Mouse (Mus musculus) limb, embryonic 10.5 days (tissue): Measurements from ENCODE around the gene Mcf2l. TPM values are rescaled to one million over a fixed set of nuclear protein-coding genes. Genes with fewer than 3 reads are reported as not detected.

Experiments
- DNase-seq: peaks from one replicate; pipeline ENCODE4 v3.0.0-alpha.2; 2017; ENCODE audit warnings: low spot score
- H3K27ac ChIP-seq: fragments of 300-500 bp; sonication (generic); 2 replicates; pipeline ENCODE4 v1.5.1; 2016; ENCODE audit warnings: mild to moderate bottlenecking
- H3K27me3 ChIP-seq: fragments of 300-500 bp; sonication (generic); 2 replicates; pipeline ENCODE4 v1.6.1; 2016; ENCODE audit warnings: low read depth, mild to moderate bottlenecking; ENCODE audit not compliant: poor library complexity, severe bottlenecking
- H3K36me3 ChIP-seq: fragments of 300-500 bp; sonication (generic); 2 replicates; pipeline ENCODE4 v1.6.1; 2016; ENCODE audit warnings: mild to moderate bottlenecking, moderate library complexity
- H3K4me1 ChIP-seq: fragments of 300-500 bp; sonication (generic); 2 replicates; pipeline ENCODE4 v1.6.1; 2016
- H3K4me3 ChIP-seq: fragments of 300-500 bp; sonication (generic); 2 replicates; pipeline ENCODE4 v1.5.1; 2016; ENCODE audit warnings: mild to moderate bottlenecking, moderate library complexity
- H3K9me3 ChIP-seq: fragments of 300-500 bp; sonication (generic); replicated peaks from 2 replicates; pipeline ENCODE4 v1.6.1; 2016; ENCODE audit warnings: mild to moderate bottlenecking
- WGBS: fragments of 180-500 bp; shearing (Covaris S2); methylation state at CpG from one replicate; pipeline ENCODE4 v1.1.7; 2016; 5-methylcytosine and 5-hydroxymethylcytosine counted together
- polyA plus RNA-seq: library from polyadenylated mRNA; unstranded; fragments of >200 nt; fragmentation: Nextera tagmentation; extraction: Ambion mirVana; gene quantifications from 2 replicates; pipeline ENCODE4 v1.2.1, GENCODE M21; 2016

Mcf2l gene
- polyA plus RNA-seq, 1 experiment from 2014 or later = 10.3 TPM

- Histone ChIP-seq H3K36me3 (peaks cover 63% of the 10 kb centered on the region), H3K27me3 (no peaks in the 10 kb centered on the region), H3K4me1 (no peaks in the 10 kb centered on the region), H3K27ac (no peak overlapping the region), H3K4me3 (no peak overlapping the region), H3K9me3 (no peaks in the 10 kb centered on the region)
- WGBS = 93% methylated on average over 6 of the region's 6 CpGs
- DNase-seq = no peak
Observed at GRCm38 (mm10) chr8:12846447-12846846, 27.2 kb upstream of the Mcf2l start.

DNA sequence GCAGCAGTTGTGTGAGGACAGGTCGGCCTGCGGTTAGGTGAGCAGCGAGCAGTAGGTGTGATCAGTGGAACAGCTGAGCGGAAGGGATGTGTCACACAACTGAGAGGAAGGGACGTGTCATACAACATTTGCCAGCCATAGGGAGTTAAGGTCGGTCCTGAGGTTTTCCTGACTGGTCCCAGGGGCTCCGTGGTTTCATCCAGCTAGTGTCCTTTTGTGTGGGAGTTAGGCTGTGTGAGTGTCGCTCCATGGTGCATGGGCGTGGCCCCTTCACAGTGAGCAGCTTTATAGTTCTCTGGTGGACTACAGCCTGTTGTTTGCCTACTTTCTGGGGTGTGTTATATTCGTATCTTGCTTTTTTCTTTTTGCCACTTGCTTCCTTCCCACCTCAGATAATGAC is 22.4 kb upstream of the Mcf2l start:
- Histone ChIP-seq H3K4me3 (no peak overlapping the region), H3K27ac (no peak overlapping the region), H3K27me3 (no peaks in the 10 kb centered on the region), H3K4me1 (no peaks in the 10 kb centered on the region), H3K36me3 (peaks cover 42% of the 10 kb centered on the region), H3K9me3 (no peaks in the 10 kb centered on the region)
- WGBS = 91% methylated on average over 10 of the region's 10 CpGs
- no peak for DNase-seq

DNA sequence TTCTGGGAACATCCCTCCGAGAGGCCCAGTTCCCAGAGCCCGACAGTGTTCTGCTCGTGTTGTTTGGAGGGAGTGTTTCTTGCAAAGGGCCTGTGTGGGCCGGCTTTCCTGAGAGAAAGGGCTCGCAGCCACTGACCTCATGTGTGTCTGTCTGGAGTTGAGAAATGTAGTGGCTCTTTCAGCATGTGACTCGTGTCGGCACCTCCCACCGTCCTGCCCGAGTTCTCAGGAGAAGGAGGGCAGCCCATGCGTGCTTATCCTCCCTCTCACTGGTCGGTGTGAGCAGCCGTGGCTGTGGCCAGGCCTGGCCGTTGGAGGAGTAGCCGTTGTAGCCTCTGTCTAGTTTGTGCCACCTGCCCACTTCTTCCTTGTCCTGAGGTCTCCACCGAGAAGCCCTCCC is 17.6 kb upstream of the Mcf2l start:
- H3K27ac ChIP-seq = no peak overlapping the region
- 81% methylated on average over 15 of the region's 15 CpGs for WGBS
- H3K9me3 ChIP-seq = no peaks in the 10 kb centered on the region
- no peaks in the 10 kb centered on the region for H3K27me3 ChIP-seq
- no peak for DNase-seq
- no peaks in the 10 kb centered on the region for H3K4me1 ChIP-seq
- no peak overlapping the region for H3K4me3 ChIP-seq
- H3K36me3 ChIP-seq = peaks cover 13% of the 10 kb centered on the region; the same call in 1 of the 2 replicates

- no peak overlapping the region for H3K27ac ChIP-seq
- 0 out of 2 replicates have a peak, but pooled peaks cover 12% of the 10 kb centered on the region for H3K36me3 ChIP-seq
- H3K4me3 ChIP-seq = no peak overlapping the region
- WGBS = 95% methylated on average over 3 of the region's 3 CpGs
- no peaks in the 10 kb centered on the region for H3K4me1 ChIP-seq
- H3K9me3 ChIP-seq = no peaks in the 10 kb centered on the region
- no peak for DNase-seq
- H3K27me3 ChIP-seq = no peaks in the 10 kb centered on the region
Observed at GRCm38 (mm10) chr8:12863061-12863460, 10.5 kb upstream of the Mcf2l start.

GRCm38 (mm10) chr8:12863608-12864007 is 10.0 kb upstream of the Mcf2l start:
- Histone ChIP-seq H3K27ac (no peak overlapping the region), H3K36me3 (0 out of 2 replicates have a peak, but pooled peaks cover 12% of the 10 kb centered on the region), H3K9me3 (no peaks in the 10 kb centered on the region), H3K4me3 (no peak overlapping the region), H3K27me3 (no peaks in the 10 kb centered on the region), H3K4me1 (no peaks in the 10 kb centered on the region)
- no peak for DNase-seq
- 85% methylated on average over 14 of the region's 14 CpGs for WGBS

GRCm38 (mm10) chr8:12865790-12866189 is 7.8 kb upstream of the Mcf2l start:
- Histone ChIP-seq H3K27ac (no peak overlapping the region), H3K4me1 (no peaks in the 10 kb centered on the region), H3K9me3 (no peaks in the 10 kb centered on the region), H3K36me3 (0 out of 2 replicates have a peak, but pooled peaks cover 12% of the 10 kb centered on the region), H3K4me3 (no peak overlapping the region), H3K27me3 (peaks cover 4% of the 10 kb centered on the region; the same call in 1 of the 2 replicates)
- no peak for DNase-seq
- WGBS = 77% methylated on average over 6 of the region's 6 CpGs

DNA sequence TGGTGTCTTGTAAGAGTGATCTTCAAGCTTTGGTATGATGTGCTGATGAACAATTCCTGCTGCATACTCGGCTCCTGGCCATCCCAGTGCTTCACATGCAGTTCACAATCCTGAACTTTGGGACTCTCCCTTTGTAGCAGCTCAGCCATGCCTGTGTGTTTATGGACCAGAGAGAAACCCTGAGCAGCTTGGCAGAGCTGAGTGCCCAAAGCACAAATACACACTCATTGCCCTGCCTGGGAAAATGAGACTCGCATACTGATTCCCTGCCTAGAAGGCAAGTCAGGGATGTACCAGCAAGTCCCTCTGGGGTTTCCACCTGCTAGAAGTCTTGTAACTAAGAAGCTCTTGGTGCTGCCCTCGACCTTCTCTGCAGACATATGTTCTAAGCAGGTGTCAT is 3.9 kb upstream of the Mcf2l start:
- H3K9me3 ChIP-seq = no peaks in the 10 kb centered on the region
- peaks cover 14% of the 10 kb centered on the region for H3K4me1 ChIP-seq
- H3K4me3 ChIP-seq = no peak overlapping the region
- H3K27me3 ChIP-seq = peaks cover 41% of the 10 kb centered on the region
- no peak overlapping the region for H3K27ac ChIP-seq
- H3K36me3 ChIP-seq = no peaks in the 10 kb centered on the region
- WGBS = 76% methylated on average over 3 of the region's 3 CpGs
- no peak for DNase-seq

DNA sequence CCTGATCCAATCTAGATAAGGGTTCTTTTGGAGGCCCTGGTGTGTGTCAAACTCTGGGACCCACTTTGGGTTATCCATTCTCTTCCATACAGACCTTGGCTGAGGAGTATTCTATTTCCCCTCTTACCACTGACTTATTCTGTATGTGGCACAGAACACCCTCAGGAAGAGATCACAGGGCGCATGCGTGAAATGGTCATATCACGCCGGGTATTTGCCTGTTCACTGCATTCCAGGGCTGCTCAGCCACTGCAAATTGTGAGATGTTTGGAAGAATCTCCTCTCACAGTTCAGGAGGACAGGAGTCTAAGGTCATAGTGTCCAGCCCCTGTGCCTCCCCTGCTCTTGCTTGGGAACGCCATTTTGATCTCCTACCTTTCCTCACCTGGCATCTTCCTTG is 3.0 kb upstream of the Mcf2l start:
- no peak for DNase-seq
- Histone ChIP-seq H3K36me3 (no peaks in the 10 kb centered on the region), H3K27ac (no peak overlapping the region), H3K9me3 (no peaks in the 10 kb centered on the region), H3K4me3 (no peak overlapping the region), H3K27me3 (peaks cover 51% of the 10 kb centered on the region), H3K4me1 (peaks cover 14% of the 10 kb centered on the region)
- 87% methylated on average over 5 of the region's 5 CpGs for WGBS

GRCm38 (mm10) chr8:12871461-12871860 is 2.1 kb upstream of the Mcf2l start:
- peaks cover 58% of the 10 kb centered on the region for H3K27me3 ChIP-seq
- no peaks in the 10 kb centered on the region for H3K36me3 ChIP-seq
- no peak overlapping the region for H3K27ac ChIP-seq
- H3K4me3 ChIP-seq = no peak overlapping the region
- peaks cover 15% of the 10 kb centered on the region for H3K4me1 ChIP-seq
- no peaks in the 10 kb centered on the region for H3K9me3 ChIP-seq
- 8% methylated on average over 5 of the region's 5 CpGs for WGBS
- no peak for DNase-seq

- peaks cover 18% of the 10 kb centered on the region for H3K4me1 ChIP-seq
- WGBS = 15% methylated on average over 9 of the region's 9 CpGs
Observed at GRCm38 (mm10) chr8:12872983-12873356, 636 bp upstream of the Mcf2l start.

DNA sequence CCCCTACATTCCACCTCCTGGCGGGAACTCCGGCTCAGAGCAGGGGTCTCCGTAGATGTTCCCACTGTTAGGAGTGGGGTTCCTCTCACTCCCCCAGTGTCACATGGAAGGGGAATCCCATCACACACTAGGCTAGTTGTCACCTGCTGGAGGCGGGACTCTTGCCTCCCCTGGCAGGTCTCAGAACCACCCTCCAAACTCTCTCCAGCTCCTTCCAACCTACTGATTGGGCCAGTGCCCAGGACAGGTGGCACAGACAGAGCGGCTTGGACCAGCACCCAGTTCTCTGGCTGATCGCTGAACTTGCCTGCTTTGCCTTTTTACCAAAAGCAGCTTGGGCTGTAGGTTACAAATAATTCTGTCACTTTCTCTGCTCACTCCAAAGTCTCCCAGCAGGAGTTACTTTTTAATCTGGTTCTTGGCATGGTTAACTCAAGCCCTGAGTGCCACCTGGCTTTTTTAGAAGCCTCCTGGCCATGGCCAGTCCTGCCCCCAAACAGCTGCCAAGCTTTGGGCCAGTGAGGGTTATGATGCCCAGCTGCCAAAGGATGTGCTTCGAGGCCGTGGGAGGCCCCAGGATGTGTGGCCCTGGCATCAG is 687 bp downstream of the Mcf2l start:
- Histone ChIP-seq H3K27ac (peak overlapping the region; percentile 65), H3K27me3 (peaks cover 58% of the 10 kb centered on the region)

More at GRCm38 (mm10) chr8:12872983-12873356, 636 bp upstream of the Mcf2l start:
- no peak for DNase-seq
- 0 out of 2 replicates have a peak overlapping the region, but pooled peaks have one; percentile 65 for H3K27ac ChIP-seq
- no peaks in the 10 kb centered on the region for H3K36me3 ChIP-seq
- peak overlapping the region; percentile 63 for H3K4me3 ChIP-seq
- H3K27me3 ChIP-seq = peaks cover 58% of the 10 kb centered on the region
- no peaks in the 10 kb centered on the region for H3K9me3 ChIP-seq

DNA sequence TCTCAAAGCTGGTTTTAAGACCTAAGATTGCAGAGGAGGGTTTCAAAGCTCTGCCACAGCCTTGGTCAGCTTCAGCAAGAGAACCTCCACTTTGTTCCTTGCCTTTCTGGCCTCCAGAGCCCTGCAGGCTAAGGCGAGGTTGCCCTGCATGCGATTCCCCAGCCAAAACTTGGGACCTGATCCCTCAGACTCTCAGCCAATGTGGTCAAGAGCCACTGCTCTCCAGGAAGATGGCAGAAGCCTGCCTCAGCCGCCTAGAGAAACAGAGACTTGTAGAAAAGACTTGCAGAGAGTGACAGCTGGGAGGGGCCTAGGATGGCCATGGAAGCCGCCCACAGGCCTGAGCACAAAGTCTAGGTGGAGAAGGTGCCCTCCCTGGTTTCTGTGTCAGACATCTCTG is 1.4 kb downstream of the Mcf2l start:
- 76% methylated on average over 4 of the region's 4 CpGs for WGBS

More for the DNA sequence above, 687 bp downstream of the Mcf2l start:
- Histone ChIP-seq H3K4me3 (peak overlapping the region; percentile 63), H3K9me3 (no peaks in the 10 kb centered on the region), H3K4me1 (peaks cover 18% of the 10 kb centered on the region), H3K36me3 (no peaks in the 10 kb centered on the region)
- 21% methylated on average over 8 of the region's 8 CpGs for WGBS
- DNase-seq = peak; percentile 45

DNA sequence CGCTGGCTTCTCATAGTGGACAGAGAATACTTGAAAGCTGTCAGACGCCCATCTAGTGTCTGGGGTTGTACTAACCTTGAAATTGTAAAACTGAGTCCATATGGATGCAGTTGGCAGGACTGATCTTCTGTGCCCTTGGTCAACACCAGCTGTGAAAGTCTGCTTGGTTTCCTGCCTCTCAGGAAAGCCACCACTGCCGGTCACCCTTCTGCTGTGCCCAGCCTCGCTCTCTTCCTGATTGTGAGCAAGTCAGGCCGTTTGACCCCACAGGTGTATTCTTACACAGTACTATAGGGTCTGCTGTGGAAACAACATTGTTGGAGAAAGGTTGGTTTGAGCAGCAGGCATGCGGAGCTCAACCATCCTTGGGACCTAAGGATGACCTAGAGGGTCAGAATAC is 3.5 kb downstream of the Mcf2l start:
- Histone ChIP-seq H3K4me3 (no peak overlapping the region), H3K4me1 (peaks cover 18% of the 10 kb centered on the region), H3K27ac (no peak overlapping the region), H3K36me3 (no peaks in the 10 kb centered on the region), H3K9me3 (no peaks in the 10 kb centered on the region), H3K27me3 (peaks cover 41% of the 10 kb centered on the region)
- DNase-seq = no peak
- 83% methylated on average over 6 of the region's 6 CpGs for WGBS

More for the DNA sequence above, 1.4 kb downstream of the Mcf2l start:
- peaks cover 18% of the 10 kb centered on the region for H3K4me1 ChIP-seq
- DNase-seq = no peak
- peaks cover 58% of the 10 kb centered on the region for H3K27me3 ChIP-seq
- no peaks in the 10 kb centered on the region for H3K9me3 ChIP-seq
- H3K36me3 ChIP-seq = no peaks in the 10 kb centered on the region
- H3K27ac ChIP-seq = no peak overlapping the region
- H3K4me3 ChIP-seq = no peak overlapping the region

DNA sequence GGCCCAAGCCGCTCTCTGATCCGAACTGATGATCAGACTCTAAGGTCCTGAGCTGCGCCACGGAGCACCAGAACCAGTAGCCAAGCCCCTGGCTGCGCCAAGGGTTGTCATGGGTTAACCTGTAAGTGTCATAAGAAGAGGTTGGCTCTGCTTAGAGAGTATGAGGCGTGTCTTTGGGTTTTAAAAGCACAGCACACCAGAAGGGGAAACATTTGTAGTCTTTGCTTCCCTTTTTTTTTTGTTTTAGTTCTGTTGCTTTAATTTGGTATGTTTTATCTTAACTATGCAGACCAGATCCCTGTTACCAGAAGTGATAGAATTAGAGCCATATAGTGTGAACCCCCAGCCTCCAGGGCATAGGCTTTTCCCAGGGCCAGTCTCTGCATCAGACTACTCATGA is 6.6 kb downstream of the Mcf2l start:
- Histone ChIP-seq H3K27me3 (peaks cover 12% of the 10 kb centered on the region), H3K4me3 (no peak overlapping the region), H3K4me1 (0 out of 2 replicates have a peak, but pooled peaks cover 3% of the 10 kb centered on the region), H3K9me3 (no peaks in the 10 kb centered on the region), H3K36me3 (no peaks in the 10 kb centered on the region), H3K27ac (no peak overlapping the region)
- DNase-seq = no peak
- 90% methylated on average over 6 of the region's 6 CpGs for WGBS
